Mouse (Mus musculus) midbrain, embryonic 14.5 days (tissue): Measurements from ENCODE around the gene Dtd1. TPM values are rescaled to one million over a fixed set of nuclear protein-coding genes. Genes with fewer than 3 reads are reported as not detected.

ENCODE experiments used
- ATAC-seq: fragments of 200-750 bp; cut with Nextera tagmentation; 2 replicates; pipeline ENCODE4 v1.8.0; 2017; ENCODE audit warnings: moderate number of reproducible peaks, moderate library complexity; ENCODE audit not compliant: low FRiP score, low TSS enrichment
- DNase-seq: peaks from one replicate; pipeline ENCODE4 v3.0.0-alpha.2; 2015
- H3K27ac ChIP-seq: fragments of 300-500 bp; sonication (generic); replicated peaks from 2 replicates; pipeline ENCODE4 v1.5.1; 2014; ENCODE audit warnings: mild to moderate bottlenecking, low read depth, low read length, moderate library complexity
- H3K27me3 ChIP-seq: fragments of 300-500 bp; sonication (generic); 2 replicates; pipeline ENCODE4 v1.6.1; 2014; ENCODE audit warnings: low read length, control low read depth, mixed read lengths; ENCODE audit not compliant: control insufficient read depth, insufficient read depth
- H3K36me3 ChIP-seq: fragments of 300-500 bp; sonication (generic); 2 replicates; pipeline ENCODE4 v1.6.1; 2014; ENCODE audit warnings: low read length, control low read depth; ENCODE audit not compliant: control insufficient read depth, insufficient read depth
- H3K4me1 ChIP-seq: fragments of 300-500 bp; sonication (generic); 2 replicates; pipeline ENCODE4 v1.6.1; 2014; ENCODE audit warnings: mild to moderate bottlenecking, antibody characterized with exemption, low read length, control low read depth; ENCODE audit not compliant: control insufficient read depth, insufficient read depth
- H3K4me2 ChIP-seq: fragments of 300-500 bp; sonication (generic); 2 replicates; pipeline ENCODE4 v1.6.1; 2014; ENCODE audit warnings: mild to moderate bottlenecking, low read length, moderate library complexity
- H3K4me3 ChIP-seq: fragments of 300-500 bp; sonication (generic); replicated peaks from 2 replicates; pipeline ENCODE4 v1.5.1; 2014; ENCODE audit warnings: low read depth, low read length
- H3K9ac ChIP-seq: fragments of 300-500 bp; sonication (generic); replicated peaks from 2 replicates; pipeline ENCODE4 v1.6.1; 2014; ENCODE audit warnings: mild to moderate bottlenecking, low read length, moderate library complexity
- H3K9me3 ChIP-seq: fragments of 300-500 bp; sonication (generic); 2 replicates; pipeline ENCODE4 v1.6.1; 2016; ENCODE audit warnings: low read length, control low read depth, mixed read lengths; ENCODE audit not compliant: control insufficient read depth
- WGBS: fragments of 180-500 bp; shearing (Covaris S2); extraction: QIAGEN DNeasy Blood & Tissue Kit; methylation state at CpG from one replicate; pipeline ENCODE4 v1.1.7; 2014; 5-methylcytosine and 5-hydroxymethylcytosine counted together
- polyA plus RNA-seq: library from polyadenylated mRNA; unstranded; fragments of >200 nt; fragmentation: Nextera tagmentation; extraction: Ambion mirVana; gene quantifications from 2 replicates; pipeline ENCODE4 v1.2.1, GENCODE M21; 2014

Dtd1 gene
- polyA plus RNA-seq, 1 experiment from 2014 or later: 118 TPM

GRCm38 (mm10) chr2:144715211-144715768 is 115.6 kb downstream of the Dtd1 start:
- Histone ChIP-seq H3K9ac (no peak overlapping the region), H3K4me2 (no peak overlapping the region), H3K36me3 (no peaks in the 10 kb centered on the region), H3K4me1 (no peaks in the 10 kb centered on the region), H3K27me3 (no peaks in the 10 kb centered on the region), H3K9me3 (peaks cover 4% of the 10 kb centered on the region; the same call in 1 of the 2 replicates), H3K27ac (no peak overlapping the region), H3K4me3 (no peak overlapping the region)
- no peak for DNase-seq
- WGBS: 73% methylated on average over 2 of the region's 2 CpGs
- ATAC-seq: no peak

GRCm38 (mm10) chr2:144716248-144716647 is 116.6 kb downstream of the Dtd1 start:
- DNase-seq (no peak), ATAC-seq (no peak)
- H3K4me3 ChIP-seq: no peak overlapping the region
- peaks cover 4% of the 10 kb centered on the region; the same call in 1 of the 2 replicates for H3K9me3 ChIP-seq
- H3K4me1 ChIP-seq: no peaks in the 10 kb centered on the region
- H3K27me3 ChIP-seq: no peaks in the 10 kb centered on the region
- WGBS: 88% methylated on average over 5 of the region's 5 CpGs
- no peak overlapping the region for H3K9ac ChIP-seq
- H3K4me2 ChIP-seq: no peak overlapping the region
- H3K27ac ChIP-seq: no peak overlapping the region
- no peaks in the 10 kb centered on the region for H3K36me3 ChIP-seq

GRCm38 (mm10) chr2:144718273-144718672 is 118.6 kb downstream of the Dtd1 start:
- Histone ChIP-seq H3K4me1 (no peaks in the 10 kb centered on the region), H3K27me3 (no peaks in the 10 kb centered on the region), H3K4me2 (no peak overlapping the region), H3K36me3 (no peaks in the 10 kb centered on the region), H3K9ac (no peak overlapping the region), H3K27ac (no peak overlapping the region), H3K9me3 (no peaks in the 10 kb centered on the region), H3K4me3 (no peak overlapping the region)
- WGBS: 48% methylated on average over 5 of the region's 5 CpGs
- DNase-seq: no peak
- no peak for ATAC-seq

- no peak for DNase-seq
- H3K27ac ChIP-seq: no peak overlapping the region
- no peaks in the 10 kb centered on the region for H3K9me3 ChIP-seq
- no peaks in the 10 kb centered on the region for H3K4me1 ChIP-seq
- no peak overlapping the region for H3K4me3 ChIP-seq
- no peak overlapping the region for H3K9ac ChIP-seq
- H3K36me3 ChIP-seq: no peaks in the 10 kb centered on the region
- 56% methylated on average over 5 of the region's 5 CpGs for WGBS
- no peaks in the 10 kb centered on the region for H3K27me3 ChIP-seq
- H3K4me2 ChIP-seq: no peak overlapping the region
- no peak for ATAC-seq
Measured at GRCm38 (mm10) chr2:144719294-144719693, 119.6 kb downstream of the Dtd1 start.

GRCm38 (mm10) chr2:144719718-144720117 is 120.0 kb downstream of the Dtd1 start:
- WGBS: 64% methylated on average over 4 of the region's 4 CpGs
- no peak overlapping the region for H3K9ac ChIP-seq
- DNase-seq (no peak), ATAC-seq (no peak)
- H3K9me3 ChIP-seq: no peaks in the 10 kb centered on the region
- H3K36me3 ChIP-seq: no peaks in the 10 kb centered on the region
- H3K4me2 ChIP-seq: no peak overlapping the region
- no peak overlapping the region for H3K27ac ChIP-seq
- no peaks in the 10 kb centered on the region for H3K4me1 ChIP-seq
- H3K27me3 ChIP-seq: no peaks in the 10 kb centered on the region
- no peak overlapping the region for H3K4me3 ChIP-seq

- 21% methylated on average over 5 of the region's 5 CpGs for WGBS
- DNase-seq: no peak
- H3K9ac ChIP-seq: no peak overlapping the region
- no peak overlapping the region for H3K4me2 ChIP-seq
- H3K9me3 ChIP-seq: no peaks in the 10 kb centered on the region
- no peaks in the 10 kb centered on the region for H3K36me3 ChIP-seq
- H3K4me3 ChIP-seq: no peak overlapping the region
- H3K27me3 ChIP-seq: no peaks in the 10 kb centered on the region
- no peaks in the 10 kb centered on the region for H3K4me1 ChIP-seq
- ATAC-seq: no peak; the same call in 1 of the 2 replicates
- no peak overlapping the region for H3K27ac ChIP-seq
Measured at GRCm38 (mm10) chr2:144720407-144720959, 120.8 kb downstream of the Dtd1 start.

- H3K27ac ChIP-seq: no peak overlapping the region
- H3K9me3 ChIP-seq: no peaks in the 10 kb centered on the region
- no peak overlapping the region for H3K9ac ChIP-seq
- no peaks in the 10 kb centered on the region for H3K4me1 ChIP-seq
- H3K4me2 ChIP-seq: no peak overlapping the region
- H3K27me3 ChIP-seq: no peaks in the 10 kb centered on the region
- no peaks in the 10 kb centered on the region for H3K36me3 ChIP-seq
- H3K4me3 ChIP-seq: no peak overlapping the region
- peak; percentile 44 for DNase-seq
- ATAC-seq: no peak
- WGBS: 91% methylated on average over 1 of the region's 1 CpGs
Measured at GRCm38 (mm10) chr2:144724679-144725078, 125.0 kb downstream of the Dtd1 start.

- H3K27me3 ChIP-seq: no peaks in the 10 kb centered on the region
- DNase-seq (no peak), ATAC-seq (no peak)
- no peaks in the 10 kb centered on the region for H3K36me3 ChIP-seq
- H3K4me1 ChIP-seq: no peaks in the 10 kb centered on the region
- H3K9me3 ChIP-seq: no peaks in the 10 kb centered on the region
- WGBS: 98% methylated on average over 3 of the region's 3 CpGs
- no peak overlapping the region for H3K9ac ChIP-seq
- H3K27ac ChIP-seq: no peak overlapping the region
- H3K4me3 ChIP-seq: no peak overlapping the region
- H3K4me2 ChIP-seq: no peak overlapping the region
Measured at GRCm38 (mm10) chr2:144727136-144727535, 127.4 kb downstream of the Dtd1 start.

- DNase-seq: no peak
- Histone ChIP-seq H3K4me2 (no peak overlapping the region), H3K9ac (no peak overlapping the region), H3K27me3 (no peaks in the 10 kb centered on the region), H3K36me3 (no peaks in the 10 kb centered on the region), H3K4me1 (no peaks in the 10 kb centered on the region), H3K27ac (no peak overlapping the region), H3K9me3 (no peaks in the 10 kb centered on the region), H3K4me3 (no peak overlapping the region)
- no peak for ATAC-seq
- 95% methylated on average over 2 of the region's 2 CpGs for WGBS
Measured at GRCm38 (mm10) chr2:144729776-144730175, 130.1 kb downstream of the Dtd1 start.
